Mouse (Mus musculus) urinary bladder, postnatal 25 days (tissue): Measurements from ENCODE around the gene 4921524J17Rik.

Experiments
- DNase-seq: peaks from one replicate; pipeline ENCODE4 v3.0.0; 2022; ENCODE audit warnings: low spot score

Gene 4921524J17Rik

DNA sequence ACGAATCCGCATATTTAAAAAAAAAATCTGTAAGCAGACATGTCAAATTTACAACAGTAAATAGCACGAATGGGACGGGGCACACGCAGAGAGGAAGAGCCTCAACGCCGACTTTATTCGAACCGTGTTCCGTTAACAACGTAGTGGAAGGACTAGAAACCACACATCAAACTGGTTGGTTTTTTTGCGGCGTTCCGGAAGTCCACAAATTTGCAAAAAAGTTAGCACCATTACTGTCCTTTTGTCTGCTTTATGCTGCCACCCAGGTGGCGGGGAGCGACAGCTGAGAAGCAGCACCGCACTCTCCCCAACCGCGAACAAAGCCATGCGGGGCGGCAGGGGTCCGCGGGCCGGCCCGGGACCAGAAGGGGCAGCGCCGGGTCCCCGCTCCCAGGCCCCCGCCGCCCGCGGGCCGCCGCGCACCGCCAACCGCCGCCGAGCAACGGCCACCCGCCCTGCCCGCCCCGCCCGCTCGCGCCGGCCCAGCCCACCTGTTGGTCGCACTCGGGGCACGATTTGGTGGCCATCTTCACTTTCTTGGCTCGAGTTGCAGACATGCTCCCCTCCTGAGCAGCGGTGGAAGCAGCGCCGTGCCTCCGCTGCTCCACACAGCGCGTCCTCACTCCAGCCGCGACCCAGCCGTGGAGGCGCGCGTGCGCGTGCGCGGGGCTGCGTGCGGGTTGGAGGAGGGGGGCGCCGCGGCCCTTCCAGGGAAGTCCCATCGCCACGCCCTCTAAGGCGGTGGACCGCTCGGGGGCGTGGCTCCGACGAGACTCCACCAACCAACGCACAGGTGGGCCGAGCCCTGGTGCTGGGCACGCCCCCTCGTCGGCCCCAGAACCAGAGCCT is at the start of gene 4921524J17Rik:
TSS of gene 4921524J17Rik (minus strand) at position 666 of the 849 bp plus-strand sequence.
- DNase-seq = peak; percentile 93

DNA sequence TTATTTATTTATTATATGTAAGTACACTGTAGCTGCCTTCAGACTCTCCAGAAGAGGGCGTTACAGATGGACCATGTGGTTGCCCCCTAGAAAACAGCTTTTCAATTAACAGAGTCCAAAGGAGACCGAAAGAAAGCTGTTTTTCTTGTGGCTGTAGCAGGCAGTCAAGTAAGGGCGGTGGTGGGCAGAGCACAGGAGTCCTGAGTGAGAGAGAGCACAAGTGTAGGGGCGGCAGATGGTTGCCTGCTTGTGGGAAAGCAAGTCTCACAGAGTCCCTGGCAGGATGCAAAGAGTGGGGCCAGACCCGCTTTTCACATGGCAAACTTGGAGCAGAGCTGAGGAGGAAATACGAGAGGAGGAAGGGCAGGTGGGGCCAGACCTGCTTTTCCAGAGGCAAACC is 49.8 kb upstream of the 4921524J17Rik start:
- DNase-seq = no peak

DNA sequence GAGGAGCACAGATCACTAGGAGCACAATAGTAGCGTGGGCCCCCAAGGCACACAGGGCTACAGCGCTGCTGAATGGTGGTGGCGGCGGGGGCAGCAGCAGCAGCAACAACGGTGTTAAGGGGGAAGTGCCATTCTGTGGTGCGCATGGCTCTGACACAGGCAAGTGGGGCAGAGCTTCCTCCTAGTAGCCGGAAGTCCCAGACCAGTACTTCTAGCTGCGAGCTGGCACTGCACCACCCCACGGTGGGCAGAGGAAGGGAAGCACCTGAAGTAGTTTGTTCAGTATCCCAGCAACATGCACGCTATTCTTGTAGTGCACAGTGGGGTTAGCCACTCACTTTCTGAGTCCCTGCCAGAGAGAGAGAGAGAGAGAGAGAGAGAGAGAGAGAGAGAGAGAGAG is 49.3 kb upstream of the 4921524J17Rik start:
- DNase-seq = no peak

DNA sequence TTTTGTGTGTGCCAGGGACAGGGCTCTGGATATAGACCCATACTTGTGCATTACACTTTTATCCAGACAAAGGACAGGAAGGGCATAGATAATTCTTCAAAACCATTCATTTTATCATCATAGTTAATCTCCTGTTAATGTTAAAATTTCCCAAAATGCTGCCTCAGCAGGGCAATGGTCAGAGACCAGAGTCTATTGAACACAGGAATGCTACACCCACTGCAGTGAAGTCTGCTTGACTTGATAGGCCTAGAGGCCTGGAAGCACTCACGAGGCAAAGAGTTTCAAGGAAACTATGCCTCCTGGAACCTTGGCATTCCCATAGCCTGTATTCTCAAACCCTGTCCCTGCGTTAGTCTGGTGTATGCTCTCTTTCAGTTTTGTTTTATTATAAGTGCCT is 47.1 kb upstream of the 4921524J17Rik start:
- no peak for DNase-seq

DNA sequence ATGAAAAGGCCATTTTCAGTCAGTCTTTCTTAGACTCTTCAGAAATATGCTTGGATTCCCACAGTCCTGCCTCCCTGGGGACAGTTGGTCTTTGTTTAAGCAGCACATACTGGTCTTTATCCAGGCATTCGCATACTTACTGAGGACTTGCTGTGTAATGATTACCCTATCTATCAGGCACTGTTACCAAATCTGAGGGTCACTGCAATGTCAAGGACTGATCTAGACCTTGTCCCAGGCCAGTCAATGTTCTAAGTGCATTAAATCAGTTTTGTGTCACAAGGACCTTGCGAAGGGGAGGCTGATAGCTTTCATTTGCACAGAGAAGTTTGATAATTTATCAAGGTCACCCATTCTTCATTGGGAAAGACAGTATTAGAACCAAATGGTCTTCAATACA is 45.8 kb upstream of the 4921524J17Rik start:
- no peak for DNase-seq

DNA sequence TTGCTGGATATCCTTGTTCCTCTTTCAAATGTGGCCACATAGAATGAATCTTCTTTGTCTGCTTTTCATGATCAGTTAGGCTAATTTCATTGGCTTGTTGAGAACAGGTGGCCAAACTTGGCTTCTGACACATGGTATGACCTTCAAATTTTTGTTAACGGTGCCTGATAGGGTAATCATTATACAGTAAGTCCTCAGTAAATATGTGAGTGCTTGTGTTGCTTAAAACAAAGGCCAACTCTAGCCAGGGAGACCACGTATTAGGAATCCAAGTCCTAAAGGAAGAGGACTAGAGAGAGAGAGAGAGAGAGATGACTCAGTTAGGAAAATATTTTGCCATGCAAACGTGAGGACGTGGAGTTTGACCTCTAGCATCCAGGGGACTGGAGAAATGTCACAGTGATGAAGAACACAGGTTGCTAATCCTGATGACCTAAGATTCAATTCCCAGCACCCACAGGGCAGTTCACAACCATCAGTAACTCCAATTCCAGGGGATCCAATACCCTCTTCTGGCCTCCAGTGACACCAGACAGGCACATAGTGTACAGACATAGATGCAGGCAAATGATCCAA is 44.4 kb upstream of the 4921524J17Rik start:
- no peak for DNase-seq

DNA sequence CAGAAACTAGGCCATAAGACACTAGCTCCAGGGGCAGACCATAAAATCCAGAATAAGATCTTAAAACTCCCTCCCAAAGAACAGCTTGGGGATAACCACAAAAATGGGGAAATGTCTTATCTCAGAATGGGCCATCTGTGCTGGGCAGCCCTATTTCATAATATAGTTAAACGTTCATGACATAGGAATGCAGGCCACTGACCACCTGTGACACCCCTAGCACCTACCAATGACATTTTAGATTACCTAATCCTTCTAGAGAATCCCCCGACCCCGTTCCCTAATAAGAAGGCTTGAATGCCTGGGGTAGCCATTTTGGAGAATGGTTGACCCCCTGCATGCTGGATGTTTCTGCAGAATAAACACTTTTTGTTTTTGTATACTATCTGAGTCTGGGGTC is 42.3 kb upstream of the 4921524J17Rik start:
- no peak for DNase-seq

DNA sequence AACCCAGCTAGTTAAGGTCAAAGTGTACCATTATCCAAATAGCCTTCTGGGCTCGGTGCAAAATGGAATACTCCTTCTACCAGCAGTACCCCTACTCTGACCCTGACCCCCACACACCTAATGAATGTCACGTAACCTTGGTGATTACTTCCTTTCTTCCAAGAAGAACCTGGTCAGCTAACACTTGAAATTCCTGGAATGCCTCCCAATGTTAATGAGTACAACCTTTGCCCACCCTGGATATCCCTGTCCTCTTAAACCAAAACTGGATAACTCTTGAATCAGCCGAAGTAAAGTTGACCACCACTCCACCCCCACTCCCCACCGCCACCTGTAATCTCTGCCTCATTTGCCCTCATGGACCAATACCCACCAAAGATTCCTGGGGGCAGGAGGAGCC is 40.6 kb upstream of the 4921524J17Rik start:
- DNase-seq = no peak

DNA sequence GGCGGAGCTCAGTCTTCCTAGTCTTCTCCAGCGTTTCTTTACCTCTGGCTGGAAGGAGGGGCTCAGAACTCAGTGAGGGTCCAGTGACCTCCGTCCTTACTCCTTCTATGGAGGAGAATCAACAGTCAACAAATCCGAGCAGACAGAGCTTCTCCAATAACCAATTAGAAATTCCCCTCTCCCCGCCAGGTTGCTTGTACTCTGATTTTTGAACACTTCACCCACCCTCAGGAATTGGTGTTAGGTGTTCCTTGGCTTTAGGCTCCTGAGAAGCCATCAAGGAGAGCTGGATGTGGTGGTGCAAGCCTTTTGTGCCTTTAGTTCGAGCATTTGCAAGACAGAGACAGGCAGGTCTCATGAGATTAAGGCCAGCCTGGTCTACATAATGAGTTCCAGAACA is 40.2 kb upstream of the 4921524J17Rik start:
- no peak for DNase-seq

DNA sequence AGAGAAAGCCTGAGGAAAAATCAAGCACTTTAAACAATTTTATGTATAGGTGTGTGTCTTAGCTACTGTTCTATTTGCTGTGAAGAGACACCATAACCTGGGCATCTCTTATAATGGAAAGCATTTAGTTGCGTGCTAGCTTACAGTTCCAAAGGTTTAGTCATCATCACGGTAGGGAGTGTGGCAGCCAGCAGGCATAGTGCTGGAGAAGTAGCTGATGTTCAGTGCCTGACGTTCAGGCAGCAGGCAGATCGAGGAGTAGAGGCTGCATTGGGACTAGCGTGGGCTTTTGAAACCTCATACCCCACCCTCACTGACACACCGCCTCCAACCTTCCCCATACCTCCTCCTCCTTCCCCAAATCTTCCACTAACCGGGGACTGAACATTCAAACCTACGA is 38.1 kb upstream of the 4921524J17Rik start:
- DNase-seq = no peak

DNA sequence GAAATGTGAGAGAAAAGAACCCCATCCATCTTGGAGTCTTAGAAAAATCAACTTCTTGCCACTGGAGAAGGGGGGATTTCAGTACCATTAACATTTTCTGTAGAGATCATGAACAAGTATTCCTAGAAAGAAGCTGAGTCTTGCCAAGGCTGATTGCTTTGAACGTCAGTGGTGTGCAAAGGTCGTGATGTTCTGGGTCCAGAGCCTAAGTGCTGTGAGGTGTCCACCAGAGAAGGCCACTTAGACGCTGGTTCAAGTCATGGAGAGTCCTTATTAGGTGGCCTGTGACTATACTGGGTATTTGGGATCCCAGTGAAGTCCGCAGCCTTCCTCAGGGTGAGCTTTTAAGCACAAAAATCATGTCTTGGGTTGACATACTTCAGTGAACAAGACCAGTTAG is 33.4 kb upstream of the 4921524J17Rik start:
- DNase-seq = no peak

DNA sequence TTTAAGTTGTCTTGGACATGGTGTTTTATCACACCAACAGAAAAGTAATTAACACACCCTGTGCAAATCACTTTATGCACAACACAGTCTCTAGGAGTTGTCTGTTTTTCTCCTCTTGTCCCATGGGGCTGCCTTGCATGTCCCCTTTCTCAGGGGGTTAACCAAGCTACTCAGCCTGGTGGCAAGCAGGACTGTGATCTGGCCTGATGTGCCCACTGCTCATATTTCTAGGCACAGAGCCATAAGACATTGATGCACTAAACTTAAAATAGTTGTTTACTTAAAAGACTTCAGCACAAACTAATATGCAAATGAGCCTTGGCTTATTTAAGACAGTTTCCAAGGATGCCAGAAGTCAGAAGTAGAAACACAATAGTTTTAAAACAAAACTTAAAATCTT is 31.7 kb upstream of the 4921524J17Rik start:
- DNase-seq = no peak

DNA sequence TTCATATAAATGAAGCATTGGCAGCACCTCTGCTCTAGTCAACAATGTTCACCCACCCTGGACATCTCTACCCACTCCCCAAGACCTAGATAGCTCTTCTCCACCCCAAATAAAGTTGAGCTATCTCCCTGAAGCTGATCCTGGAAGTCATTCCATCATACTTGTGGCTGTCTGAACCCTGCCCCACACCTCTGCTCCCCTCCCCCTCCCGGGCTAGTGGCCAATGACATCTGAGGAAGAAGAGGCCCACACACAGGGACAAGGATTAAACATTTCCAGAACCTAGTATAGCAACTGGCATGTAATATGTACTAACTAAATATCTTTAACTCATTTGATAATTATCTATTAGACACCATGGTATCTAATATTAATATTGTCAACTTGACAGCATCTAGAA is 29.8 kb upstream of the 4921524J17Rik start:
- no peak for DNase-seq

DNA sequence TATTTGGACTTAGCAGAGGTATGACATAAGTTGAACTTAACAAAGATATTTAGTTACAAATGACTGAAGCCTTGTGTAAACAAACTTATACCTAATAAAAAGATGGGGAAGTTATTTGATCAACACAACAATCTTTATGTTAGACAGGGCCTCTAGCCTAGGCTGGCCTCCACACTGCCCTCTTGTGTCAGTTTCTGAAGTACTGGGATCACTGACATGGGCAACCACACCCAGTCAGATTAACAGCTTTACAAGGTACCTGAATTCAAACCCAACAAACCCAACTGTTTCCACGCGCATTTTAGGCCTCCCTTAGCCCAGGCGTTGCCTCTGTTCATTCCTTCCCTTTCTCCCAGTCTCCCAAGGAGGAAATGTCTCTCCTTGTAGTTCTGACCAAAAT is 28.7 kb upstream of the 4921524J17Rik start:
- peak; percentile 12 for DNase-seq

DNA sequence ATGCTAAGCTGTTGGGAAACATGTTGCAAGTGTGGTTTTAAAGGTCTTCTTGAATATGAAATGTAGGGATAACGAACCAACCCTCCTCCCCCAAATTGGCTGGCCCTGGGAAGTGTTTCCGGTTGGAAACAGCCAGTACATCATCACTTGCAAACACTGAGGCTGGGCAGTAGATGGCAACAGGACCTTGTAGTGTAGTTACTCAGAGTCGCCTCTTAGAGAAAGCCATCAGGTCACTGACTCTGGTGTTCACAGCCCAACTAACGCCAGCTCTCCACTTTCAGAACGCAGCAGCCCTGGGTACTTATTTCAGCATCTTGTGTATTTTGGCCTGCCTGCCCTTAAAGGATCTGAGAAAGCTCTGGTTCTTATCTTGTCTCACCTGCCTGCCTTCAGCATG is 28.2 kb upstream of the 4921524J17Rik start:
- DNase-seq = peak; percentile 8

DNA sequence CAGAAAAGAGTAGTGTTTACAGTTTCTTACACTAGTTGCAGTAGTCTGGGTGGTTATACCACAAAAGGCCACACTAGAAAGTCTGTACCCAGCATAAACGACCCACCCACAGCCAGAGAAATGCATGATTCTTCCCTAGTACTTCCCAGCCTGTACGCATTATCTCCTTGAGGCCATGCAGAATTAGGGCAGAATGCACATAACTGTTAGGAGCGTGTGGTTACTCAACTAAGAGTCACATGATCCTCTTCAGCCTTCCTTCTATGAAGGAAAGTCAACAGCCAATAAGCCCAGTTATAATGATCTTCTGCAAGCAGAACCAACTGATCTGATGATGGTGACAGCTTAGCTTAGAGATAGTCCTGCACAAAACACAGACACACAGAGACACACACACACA is 26.9 kb upstream of the 4921524J17Rik start:
- no peak for DNase-seq

DNA sequence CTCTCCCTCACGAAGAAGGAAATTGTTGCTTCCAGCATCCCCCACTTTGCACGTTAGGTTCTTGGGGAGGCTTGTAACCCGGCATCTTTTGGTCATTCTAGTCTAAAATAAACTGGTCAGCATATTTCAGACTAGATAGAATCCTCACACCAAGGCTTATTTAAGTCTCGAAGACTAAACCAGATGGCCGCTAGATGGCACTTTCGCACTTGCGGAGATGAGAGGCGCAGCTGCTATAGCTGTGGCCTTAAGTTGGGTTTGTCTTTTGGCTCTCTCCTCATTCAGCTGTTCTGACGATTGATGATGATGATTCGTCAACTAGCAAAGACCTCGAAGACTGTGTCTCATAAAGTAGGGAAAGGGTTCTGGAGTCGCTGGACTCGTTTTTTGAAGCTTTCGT is 23.9 kb upstream of the 4921524J17Rik start:
- peak; percentile 43 for DNase-seq

DNA sequence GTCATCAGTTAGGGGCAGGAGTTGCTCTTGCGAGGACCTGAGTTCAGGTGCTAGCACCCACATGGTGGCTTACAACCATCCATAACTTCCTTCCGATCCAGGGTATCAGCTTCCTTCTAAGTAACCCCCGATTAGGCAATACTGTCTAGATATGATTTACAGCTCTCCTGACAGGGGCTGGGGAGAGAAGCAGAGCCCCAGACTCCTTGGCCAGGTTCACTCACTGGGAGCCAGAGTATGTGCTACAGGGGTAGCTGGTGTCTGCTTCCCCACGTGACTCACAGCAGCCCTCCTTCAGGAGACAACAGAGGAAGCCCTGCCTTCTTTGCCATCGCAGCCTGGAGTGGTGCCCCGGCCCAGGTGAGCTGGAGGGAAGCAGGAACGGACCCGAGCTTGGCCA is 22.1 kb upstream of the 4921524J17Rik start:
- DNase-seq = no peak

DNA sequence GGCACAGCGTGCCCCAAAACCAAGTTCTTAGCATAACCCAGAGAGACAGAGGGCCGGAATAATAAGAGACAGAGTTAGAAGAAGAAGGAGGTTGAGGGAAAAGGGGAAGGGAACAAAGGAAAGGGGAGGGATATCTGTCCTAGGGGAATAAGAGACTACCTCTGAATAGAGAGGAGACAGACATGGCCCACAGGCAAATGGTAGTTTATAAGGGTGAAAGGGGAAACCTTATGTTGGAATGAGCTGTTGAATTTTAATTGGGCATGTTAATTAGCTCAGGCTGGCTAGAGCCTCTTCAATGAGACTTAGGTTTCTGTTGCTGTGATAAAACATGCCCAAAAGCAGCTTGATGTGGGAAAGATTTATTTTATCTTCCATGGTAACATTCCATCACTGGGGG is 20.6 kb upstream of the 4921524J17Rik start:
- DNase-seq = no peak

DNA sequence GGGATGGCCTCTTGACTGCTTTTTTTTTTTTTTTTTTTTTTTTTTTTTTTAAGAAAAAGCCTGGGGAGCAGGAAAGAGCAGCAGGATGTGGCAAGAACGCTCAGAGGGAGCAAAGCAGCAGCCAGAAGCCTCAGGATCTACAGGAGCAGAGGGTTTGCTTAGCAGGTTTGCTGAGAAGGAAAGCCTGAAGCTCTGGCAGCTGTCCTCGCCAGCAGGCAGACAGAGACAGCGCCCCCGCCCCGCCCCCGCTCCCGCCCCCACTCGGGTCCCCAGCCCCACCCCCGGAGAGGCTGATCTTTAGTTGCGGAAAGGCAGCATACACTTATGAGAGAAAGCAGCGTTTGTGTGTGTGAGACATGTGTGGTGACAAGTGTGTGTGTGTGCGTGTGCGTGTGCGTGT is 19.7 kb upstream of the 4921524J17Rik start:
- no peak for DNase-seq

DNA sequence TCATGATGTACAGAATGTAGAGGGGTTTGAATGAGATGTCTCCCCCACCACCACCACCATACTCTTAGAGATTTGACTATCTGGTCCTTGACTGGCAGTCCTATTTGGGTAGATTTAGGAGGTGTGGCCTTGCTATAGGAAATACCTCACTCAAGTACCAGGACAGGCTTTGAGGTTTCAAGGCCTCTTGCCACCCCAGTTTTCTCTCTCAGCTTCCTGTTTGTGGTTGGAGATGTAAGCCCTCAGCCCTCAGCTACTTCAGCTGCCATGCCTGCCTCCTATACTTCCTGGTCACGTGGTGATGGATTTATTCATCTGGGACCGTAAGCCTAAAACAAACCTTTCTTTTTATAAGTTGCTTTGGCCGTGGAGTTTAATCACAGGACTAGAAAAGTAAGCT is 17.7 kb upstream of the 4921524J17Rik start:
- no peak for DNase-seq

DNA sequence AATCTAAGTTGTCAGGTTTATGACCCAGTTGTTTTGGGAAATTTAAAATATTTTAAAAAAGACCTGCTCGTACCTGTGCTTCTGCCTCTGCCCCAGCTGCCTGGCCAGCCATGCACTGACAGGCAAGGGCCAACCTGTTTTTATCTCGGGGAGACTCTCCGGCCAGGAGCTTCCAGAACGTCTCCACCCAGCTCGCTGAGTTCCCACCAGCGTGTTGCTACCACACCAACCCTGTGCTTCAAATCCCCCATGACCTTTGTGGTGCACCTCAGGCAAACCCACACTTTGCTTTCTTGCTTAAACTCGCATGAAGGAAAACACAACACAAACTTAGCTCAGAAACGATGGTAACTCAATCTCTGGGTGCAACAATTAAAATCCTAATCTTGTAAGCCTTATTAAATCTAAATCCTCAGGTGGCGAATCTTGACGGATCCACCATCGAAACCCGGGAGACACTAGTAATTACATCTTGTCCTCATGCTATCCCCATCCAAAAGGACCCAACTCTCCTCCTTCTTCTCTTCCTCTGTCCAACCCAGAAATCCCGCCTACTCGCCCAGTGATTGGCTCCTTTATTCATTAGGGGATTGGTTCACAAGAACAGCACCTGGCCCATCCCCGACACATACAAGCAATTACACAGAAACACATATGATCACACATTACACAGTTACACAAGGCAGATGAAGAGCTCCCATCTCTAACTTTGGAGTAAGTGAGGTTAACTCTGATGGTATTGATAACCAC is 13.5 kb upstream of the 4921524J17Rik start:
- no peak for DNase-seq

DNA sequence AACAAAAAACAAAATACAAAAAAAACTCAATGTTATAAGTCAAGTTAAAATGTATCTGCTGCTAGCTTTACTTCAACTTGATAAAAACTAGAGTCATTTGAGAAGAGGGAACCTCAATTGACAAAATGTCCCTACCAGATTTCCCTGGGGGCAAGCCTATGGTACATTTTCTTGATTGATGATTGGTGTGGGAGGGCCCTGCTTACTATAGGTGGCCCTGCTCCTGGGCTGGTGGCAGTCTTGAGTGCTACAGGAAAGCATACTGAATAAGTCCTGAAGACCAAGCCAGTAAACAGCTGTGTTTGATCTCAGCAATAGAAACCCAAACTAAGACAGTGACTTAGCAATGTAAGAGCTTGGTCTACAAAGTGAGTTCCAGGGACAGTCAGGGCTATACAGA is 11.5 kb upstream of the 4921524J17Rik start:
- DNase-seq = no peak
